Mouse (Mus musculus) heart, postnatal 0 days (tissue): ENCODE measurements around the gene P4hb. TPM values are rescaled to one million over a fixed set of nuclear protein-coding genes. Genes with fewer than 3 reads are reported as not detected.
"Not testable (repeated sequence)": the region's sequence is repeated elsewhere in the genome, so short reads cannot be mapped to it uniquely, and the experiment has no call there.

Experiments used
- ATAC-seq: fragments of 200-750 bp; cut with Nextera tagmentation; 2 replicates; pipeline ENCODE4 v1.8.0; 2017; ENCODE audit warnings: low read depth, moderate number of reproducible peaks, moderate library complexity; ENCODE audit not compliant: insufficient read depth
- DNase-seq: peaks from one replicate; pipeline ENCODE4 v3.0.0-alpha.2; 2016; ENCODE audit warnings: low spot score
- H3K27ac ChIP-seq: fragments of 300-500 bp; sonication (generic); 2 replicates; pipeline ENCODE4 v1.5.1; 2014; ENCODE audit warnings: low read depth, mild to moderate bottlenecking
- H3K27me3 ChIP-seq: fragments of 300-500 bp; sonication (generic); 2 replicates; pipeline ENCODE4 v1.6.1; 2014; ENCODE audit warnings: low read length, mixed read lengths; ENCODE audit not compliant: control insufficient read depth, insufficient read depth
- H3K36me3 ChIP-seq: fragments of 300-500 bp; sonication (generic); replicated peaks from 2 replicates; pipeline ENCODE4 v1.6.1; 2014; ENCODE audit warnings: low read length, mixed read lengths; ENCODE audit not compliant: control insufficient read depth, insufficient read depth
- H3K4me1 ChIP-seq: fragments of 300-500 bp; sonication (generic); 2 replicates; pipeline ENCODE4 v1.6.1; 2014; ENCODE audit warnings: antibody characterized with exemption; ENCODE audit not compliant: control insufficient read depth, insufficient read depth
- H3K4me2 ChIP-seq: fragments of 300-500 bp; sonication (generic); 2 replicates; pipeline ENCODE4 v1.6.1; 2014; ENCODE audit warnings: low read depth, mild to moderate bottlenecking, low read length, moderate library complexity
- H3K4me3 ChIP-seq: fragments of 300-500 bp; sonication (generic); 2 replicates; pipeline ENCODE4 v1.5.1; 2014; ENCODE audit warnings: low read depth, low read length
- H3K9ac ChIP-seq: fragments of 300-500 bp; sonication (generic); replicated peaks from 2 replicates; pipeline ENCODE4 v1.6.1; 2014; ENCODE audit warnings: low read depth, low read length, mixed read lengths
- H3K9me3 ChIP-seq: fragments of 300-500 bp; sonication (generic); replicated peaks from 2 replicates; pipeline ENCODE4 v1.6.1; 2016; ENCODE audit warnings: low read length; ENCODE audit not compliant: control insufficient read depth
- CTCF ChIP-seq: IDR thresholded peaks from 2 replicates; pipeline ENCODE4 v1.5.1; 2016; ENCODE audit warnings: antibody characterized with exemption, control low read depth, low read depth
- EP300 ChIP-seq: IDR thresholded peaks from 2 replicates; pipeline ENCODE4 v1.6.1; 2016; ENCODE audit warnings: antibody characterized with exemption, low read depth
- WGBS: fragments of 180-500 bp; shearing (Covaris S2); extraction: QIAGEN DNeasy Blood & Tissue Kit; methylation state at CpG from one replicate; pipeline ENCODE4 v1.1.7; 2014; 5-methylcytosine and 5-hydroxymethylcytosine counted together
- polyA plus RNA-seq: library from polyadenylated mRNA; unstranded; fragments of >200 nt; fragmentation: Nextera tagmentation; extraction: Ambion mirVana; gene quantifications from 2 replicates; pipeline ENCODE4 v1.2.1, GENCODE M21; 2015
- total RNA-seq: library from RNA; depleted of rRNA; stranded (reverse); fragments of >200 nt; gene quantifications from 2 replicates; pipeline ENCODE4 v1.2.3, GENCODE M21; 2014; ENCODE audit warnings: low replicate concordance

P4hb gene
- total and polyA plus RNA-seq, 2 experiments from 2014 or later, result 232 to 261 TPM

- H3K36me3 ChIP-seq, result peaks cover 91% of the 10 kb centered on the region
- 81% methylated on average over 9 of the region's 9 CpGs for WGBS
- no peak for DNase-seq
Observed at GRCm38 (mm10) chr11:120565114-120565513, 7.9 kb downstream of the P4hb start.

DNA sequence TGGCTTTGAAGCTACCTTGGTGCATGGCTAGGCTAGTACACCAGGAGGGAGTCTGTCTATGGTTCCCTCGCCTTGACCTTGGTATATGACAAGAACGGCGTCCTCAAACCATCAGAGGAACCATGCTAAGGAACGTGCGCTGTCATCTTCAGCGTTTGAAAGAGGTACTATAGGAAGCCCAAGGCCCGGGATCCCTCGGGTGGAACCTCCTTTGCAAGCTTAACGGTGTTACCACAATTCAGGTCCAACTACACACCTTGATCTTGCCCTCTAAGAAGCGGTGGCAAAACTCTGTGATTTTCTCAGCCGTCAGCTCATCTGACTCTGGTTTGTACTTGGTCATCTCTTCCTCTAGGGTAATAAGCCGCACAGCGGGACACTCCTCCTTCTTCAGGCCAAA lies 10.1 kb downstream of the P4hb start:
- H3K4me1 ChIP-seq, result no peaks in the 10 kb centered on the region
- H3K4me2 ChIP-seq, result no peak overlapping the region
- H3K4me3 ChIP-seq, result no peak overlapping the region
- no peak for DNase-seq
- no peaks in the 10 kb centered on the region for H3K27me3 ChIP-seq
- ATAC-seq, result no peak
- no peaks in the 10 kb centered on the region for H3K9me3 ChIP-seq
- TF ChIP-seq CTCF (no peak), EP300 (no peak)
- peaks cover 88% of the 10 kb centered on the region for H3K36me3 ChIP-seq
- WGBS, result 91% methylated on average over 13 of the region's 13 CpGs
- H3K27ac ChIP-seq, result no peak overlapping the region
- H3K9ac ChIP-seq, result no peak overlapping the region

More at GRCm38 (mm10) chr11:120565114-120565513, 7.9 kb downstream of the P4hb start:
- Histone ChIP-seq H3K9ac (no peak overlapping the region), H3K27ac (no peak overlapping the region), H3K9me3 (no peaks in the 10 kb centered on the region), H3K27me3 (no peaks in the 10 kb centered on the region), H3K4me1 (no peaks in the 10 kb centered on the region), H3K4me2 (no peak overlapping the region), H3K4me3 (no peak overlapping the region)
- no peak for TF ChIP-seq CTCF
- no peak for TF ChIP-seq EP300
- no peak for ATAC-seq

- Histone ChIP-seq H3K4me2 (no peak overlapping the region), H3K9me3 (0 out of 2 replicates have a peak, but pooled peaks cover 2% of the 10 kb centered on the region), H3K36me3 (peaks cover 70% of the 10 kb centered on the region), H3K27ac (no peak overlapping the region), H3K9ac (no peak overlapping the region), H3K27me3 (no peaks in the 10 kb centered on the region), H3K4me3 (no peak overlapping the region), H3K4me1 (no peaks in the 10 kb centered on the region)
- DNase-seq, result no peak
- WGBS, result 88% methylated on average over 13 of the region's 13 CpGs
- no peak for ATAC-seq
- TF ChIP-seq EP300 (no peak), CTCF (no peak)
Observed at GRCm38 (mm10) chr11:120560952-120561728, 11.9 kb downstream of the P4hb start.

DNA sequence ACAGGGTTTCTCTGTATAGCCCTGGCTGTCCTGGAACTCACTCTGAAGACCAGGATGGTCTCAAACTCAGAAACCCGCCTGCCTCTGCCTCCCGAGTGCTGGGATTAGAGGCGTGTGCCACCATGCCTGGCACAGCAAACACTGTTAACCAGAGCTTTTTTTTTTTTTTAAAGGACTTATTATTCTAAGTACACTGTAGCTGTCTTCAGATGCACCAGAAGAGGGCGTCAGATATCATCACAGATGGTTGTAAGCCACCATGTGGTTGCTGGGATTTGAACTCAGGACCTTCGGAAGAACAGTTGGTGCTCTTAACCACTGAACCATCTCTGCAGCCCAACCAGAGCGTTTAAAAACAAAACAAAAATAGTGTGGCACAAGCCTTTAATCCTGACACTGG lies 14.2 kb downstream of the P4hb start:
- not testable (repeated sequence) for DNase-seq, ATAC-seq, H3K4me2 ChIP-seq, H3K27ac ChIP-seq, H3K9me3 ChIP-seq, H3K27me3 ChIP-seq, H3K4me3 ChIP-seq, H3K4me1 ChIP-seq, H3K9ac ChIP-seq
- WGBS, result 81% methylated on average over 6 of the region's 6 CpGs
- H3K36me3 ChIP-seq, result peaks cover 47% of the 10 kb centered on the region

DNA sequence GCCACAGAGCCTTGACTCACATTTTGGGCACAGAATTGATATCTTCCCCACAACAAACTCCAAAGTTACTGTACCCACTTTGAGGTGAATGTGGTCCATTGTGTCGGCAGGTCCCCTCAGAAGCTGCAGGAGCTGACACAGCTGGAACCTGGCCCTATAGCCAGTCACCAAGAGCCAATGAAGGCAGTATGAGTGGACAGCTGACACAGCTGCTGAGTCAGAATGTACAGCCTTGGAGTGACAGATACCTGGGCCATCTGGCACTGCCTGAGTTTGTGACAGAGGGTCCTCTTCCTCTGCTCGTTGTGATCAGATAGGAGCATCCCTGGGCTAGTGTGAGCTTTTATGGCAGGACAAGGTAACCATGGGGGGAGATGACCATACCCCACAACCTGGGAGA lies 17.8 kb downstream of the P4hb start:
- H3K9ac ChIP-seq, result no peak overlapping the region
- no peak for DNase-seq
- H3K4me3 ChIP-seq, result no peak overlapping the region
- H3K4me2 ChIP-seq, result no peak overlapping the region
- TF ChIP-seq CTCF, result no peak
- no peak for TF ChIP-seq EP300
- H3K27me3 ChIP-seq, result no peaks in the 10 kb centered on the region
- peaks cover 1% of the 10 kb centered on the region for H3K4me1 ChIP-seq
- 0 out of 2 replicates have a peak, but pooled peaks have one; percentile 28 for ATAC-seq
- peaks cover 11% of the 10 kb centered on the region for H3K36me3 ChIP-seq
- 37% methylated on average over 2 of the region's 2 CpGs for whole genome bisulfite sequencing
- 0 out of 2 replicates have a peak, but pooled peaks cover 2% of the 10 kb centered on the region for H3K9me3 ChIP-seq
- peak overlapping the region; percentile 39 for H3K27ac ChIP-seq
